Mouse (Mus musculus) ES-E14 (cell line): ENCODE data around the gene Mb21d2.

Experiments used
- MAFK ChIP-seq: IDR thresholded peaks from 2 replicates; pipeline ENCODE4 v1.6.1; 2014; ENCODE audit warnings: mild to moderate bottlenecking, low read depth, low read length, inconsistent platforms; ENCODE audit not compliant: insufficient read depth
- ZC3H11A ChIP-seq: IDR thresholded peaks from 2 replicates; pipeline ENCODE4 v1.6.1; 2012; ENCODE audit warnings: low read depth, mild to moderate bottlenecking, inconsistent platforms, low read length, borderline replicate concordance
- ZNF384 ChIP-seq: IDR thresholded peaks from 2 replicates; pipeline ENCODE4 v1.6.1; 2012; ENCODE audit warnings: low read depth, low read length, inconsistent platforms

- TF ChIP-seq ZC3H11A (no peak), MAFK (no peak), ZNF384 (no peak)
Measured at GRCm38 (mm10) chr16:28929686-28930291, 316 bp upstream of the Mb21d2 start.
